8 mouse cellular contexts compared by ENCODE assay signal in genomic region chr1:71099945-71100515, GRCm38 (mm10). TPM values are rescaled to one million over a fixed set of nuclear protein-coding genes. Genes with fewer than 3 reads are reported as not detected.
DNase-seq lines count a peak whose midpoint lies in the region; ATAC-seq and TF ChIP-seq lines count a peak whose summit lies in the region.

No protein-coding gene starts in this region.

- 0 out of 2 replicates have a peak overlapping the region, but pooled peaks have one; percentile 6 for H3K27ac ChIP-seq in forebrain, embryonic 11.5 days (ENCODE audit: low read depth, low read length)
- no peak overlapping the region for H3K27ac ChIP-seq in forebrain, embryonic 15.5 days (replicated peaks)
- peak overlapping the region; percentile 62 for H3K27ac ChIP-seq in CH12.LX (ENCODE audit: insufficient read depth, low read depth)
- H3K27ac ChIP-seq in heart, embryonic 10.5 days = peak overlapping the region; percentile 72

- no peak for TF ChIP-seq RAD21 in CH12.LX (IDR thresholded peaks at IDR 0.05; ENCODE audit: low read depth, low read length)

- WGBS in forebrain, embryonic 11.5 days = 56% methylated on average over 3 of the region's 3 CpGs
- WGBS in forebrain, embryonic 15.5 days = 32% methylated on average over 3 of the region's 3 CpGs
- 24% methylated on average over 3 of the region's 3 CpGs for WGBS in heart, embryonic 10.5 days

- no peak for TF ChIP-seq EP300 in CH12.LX (IDR thresholded peaks at IDR 0.05; ENCODE audit: low read length)

- peaks cover 44% of the 10 kb centered on the region for H3K79me2 ChIP-seq in CH12.LX (replicated peaks; ENCODE audit: control insufficient read depth, extremely low read depth, insufficient read depth, poor library complexity, severe bottlenecking)

- H3K4me2 ChIP-seq in forebrain, embryonic 11.5 days (ENCODE audit: low read depth, low read length, severe bottlenecking) = no peak overlapping the region
- H3K4me2 ChIP-seq in forebrain, embryonic 15.5 days (replicated peaks) = no peak overlapping the region
- peak overlapping the region; percentile 79 for H3K4me2 ChIP-seq in CH12.LX (ENCODE audit: insufficient read depth, low read depth, poor library complexity, severe bottlenecking)

- in situ Hi-C loops in CH12.LX (cut with MboI; ENCODE audit: low pct_ligation_motif_present, low pct_unique_long_range_greater_than_20kb, low sequenced_read_pairs) = no loop called here

- peaks cover 6% of the 10 kb centered on the region; the same call in 1 of the 2 replicates for H3K4me1 ChIP-seq in forebrain, embryonic 11.5 days (replicated peaks; ENCODE audit: control insufficient read depth, insufficient read depth, low read length)
- peaks cover 13% of the 10 kb centered on the region for H3K4me1 ChIP-seq in forebrain, embryonic 15.5 days
- peaks cover 4 to 26% of the 10 kb centered on the region in 2 experiments for H3K4me1 ChIP-seq in CH12.LX (ENCODE audit: control insufficient read depth in 1 of 2, insufficient read depth in 2 of 2)
- H3K4me1 ChIP-seq in heart, embryonic 10.5 days = peaks cover 14% of the 10 kb centered on the region
- peaks cover 67% of the 10 kb centered on the region for H3K4me1 ChIP-seq in megakaryocyte, embryonic 14.5 days

- dilution Hi-C loops in CH12.LX (cut with MboI; ENCODE audit: extremely low pct_ligation_motif_present, extremely low pct_unique_long_range_greater_than_20kb, low sequenced_read_pairs) = no loop called here

- H3K9me3 ChIP-seq in forebrain, embryonic 11.5 days (ENCODE audit: control insufficient read depth, low read length) = no peaks in the 10 kb centered on the region; the same call in 1 of the 2 replicates
- H3K9me3 ChIP-seq in forebrain, embryonic 15.5 days = no peaks in the 10 kb centered on the region
- no peaks in the 10 kb centered on the region for H3K9me3 ChIP-seq in CH12.LX (replicated peaks; ENCODE audit: low read length)
- no peaks in the 10 kb centered on the region for H3K9me3 ChIP-seq in heart, embryonic 10.5 days
- H3K9me3 ChIP-seq in megakaryocyte, embryonic 14.5 days = peaks cover 2% of the 10 kb centered on the region; the same call in 1 of the 2 replicates

- TF ChIP-seq POLR2A in CH12.LX (IDR thresholded peaks at IDR 0.05; ENCODE audit: low read depth, low read length) = no peak

- no peaks in the 10 kb centered on the region for H3K27me3 ChIP-seq in forebrain, embryonic 11.5 days (ENCODE audit: control insufficient read depth, insufficient read depth, low read length)
- no peaks in the 10 kb centered on the region for H3K27me3 ChIP-seq in forebrain, embryonic 15.5 days
- H3K27me3 ChIP-seq in CH12.LX (replicated peaks) = no peaks in the 10 kb centered on the region
- no peaks in the 10 kb centered on the region for H3K27me3 ChIP-seq in heart, embryonic 10.5 days (ENCODE audit: insufficient read depth, poor library complexity, severe bottlenecking)
- no peaks in the 10 kb centered on the region for H3K27me3 ChIP-seq in megakaryocyte, embryonic 14.5 days (replicated peaks)

- H3K9ac ChIP-seq in forebrain, embryonic 11.5 days (ENCODE audit: low read length) = no peak overlapping the region
- H3K9ac ChIP-seq in forebrain, embryonic 15.5 days (replicated peaks) = no peak overlapping the region
- H3K9ac ChIP-seq in CH12.LX (ENCODE audit: insufficient read depth, low read depth) = peak overlapping the region; percentile 67

- no peaks in the 10 kb centered on the region for H3K36me3 ChIP-seq in forebrain, embryonic 11.5 days (ENCODE audit: control insufficient read depth, insufficient read depth, low read length)
- H3K36me3 ChIP-seq in forebrain, embryonic 15.5 days = no peaks in the 10 kb centered on the region
- peaks cover 0 to 37% of the 10 kb centered on the region in 2 experiments for H3K36me3 ChIP-seq in CH12.LX (replicated peaks in 1 of 2; ENCODE audit: control insufficient read depth in 1 of 2, insufficient read depth in 1 of 2, low read length in 1 of 2)
- no peaks in the 10 kb centered on the region; the same call in 1 of the 2 replicates for H3K36me3 ChIP-seq in heart, embryonic 10.5 days
- peaks cover 7% of the 10 kb centered on the region for H3K36me3 ChIP-seq in megakaryocyte, embryonic 14.5 days (replicated peaks; ENCODE audit: low read length)

- DNase-seq in forebrain, embryonic 11.5 days (ENCODE audit: low spot score) = no peak
- DNase-seq in CH12.LX (ENCODE audit: extremely low read depth) = no peak
- DNase-seq in heart, embryonic 10.5 days (ENCODE audit: low spot score) = peak; percentile 75
- DNase-seq in adrenal gland, postnatal 14 days = no peak
- no peak for DNase-seq in adrenal gland, adult 18-20 months (ENCODE audit: low spot score in 2 of 2)

- no peak for ATAC-seq in forebrain, embryonic 11.5 days (replicated peaks; ENCODE audit: low FRiP score)
- no peak for ATAC-seq in forebrain, embryonic 15.5 days (replicated peaks)
- ATAC-seq in activated CD4-positive, CD25-positive, alpha-beta regulatory T cell, adult 4 months = no peak

- no peak for TF ChIP-seq CTCF in CH12.LX (conservative IDR thresholded peaks at IDR 0.05 in 1 of 2, IDR thresholded peaks at IDR 0.05 in 1 of 2; ENCODE audit: low read depth in 2 of 2, low read length in 2 of 2)

- no peak overlapping the region for H3K4me3 ChIP-seq in forebrain, embryonic 11.5 days (ENCODE audit: low read depth, low read length)
- H3K4me3 ChIP-seq in forebrain, embryonic 15.5 days = no peak overlapping the region
- H3K4me3 ChIP-seq in CH12.LX (replicated peaks in 1 of 3; ENCODE audit: low read depth in 2 of 3, low read length in 2 of 3, poor library complexity in 1 of 3) = peak overlapping the region; percentile 43 to 91 (median 90)
- H3K4me3 ChIP-seq in heart, embryonic 10.5 days = 0 out of 2 replicates have a peak overlapping the region, but pooled peaks have one; percentile 18
- H3K4me3 ChIP-seq in megakaryocyte, embryonic 14.5 days (replicated peaks) = peak overlapping the region; percentile 82

TF ChIP-seq in CH12.LX, 34 proteins besides CTCF, POLR2A, EP300 and RAD21:
- TF ChIP-seq HCFC1 (IDR thresholded peaks at IDR 0.05; ENCODE audit: low read depth, low read length) (no peak), TCF12 (IDR thresholded peaks at IDR 0.05; ENCODE audit: low read depth, low read length) (no peak), IRF4 (IDR thresholded peaks at IDR 0.05; ENCODE audit: low read depth, low read length) (no peak), ELF1 (IDR thresholded peaks at IDR 0.05; ENCODE audit: low read depth, low read length) (no peak), MEF2A (IDR thresholded peaks at IDR 0.05; ENCODE audit: borderline replicate concordance, low read depth, low read length) (no peak), CHD1 (IDR thresholded peaks at IDR 0.05; ENCODE audit: low read depth, low read length) (no peak), RCOR1 (conservative IDR thresholded peaks at IDR 0.05; ENCODE audit: low read depth, low read length) (no peak)

RNA-seq across cellular contexts. Expression of gene Bard1, which starts 2.9 kb away (rescaled TPM):
- 3.4 and 3.6 TPM in 2 replicates for polyA plus RNA-seq in forebrain, embryonic 11.5 days (2014; fragmentation: Nextera tagmentation; extraction: Ambion mirVana)
- 1.1 and 1.3 TPM in 2 replicates for polyA plus RNA-seq in forebrain, embryonic 15.5 days (2015; fragmentation: Nextera tagmentation; extraction: Ambion mirVana)
- total RNA-seq in CH12.LX (2012; rRNA removed) (9.5 and 9.9 TPM in 2 replicates), CH12.LX (2014; rRNA removed) (7.7 and 8.8 TPM in 2 replicates)
- 6.4 and 7.1 TPM in 2 replicates for polyA plus RNA-seq in CH12.LX (2012; ENCODE audit: insufficient read length, low read depth)
- 1.8 and 2.0 TPM in 2 replicates for polyA plus RNA-seq in heart, embryonic 10.5 days (2016; fragmentation: Nextera tagmentation; extraction: Ambion mirVana)
- polyA plus RNA-seq in megakaryocyte, embryonic 14.5 days (2012; ENCODE audit: insufficient read depth, low replicate concordance) = 0.20 and 0.57 TPM in 2 replicates
- total RNA-seq in adrenal gland, postnatal 14 days (2021) = 3.4 and 4.3 TPM in 2 replicates
- under 1 TPM; 0.45 to 0.56 TPM for total RNA-seq in adrenal gland, adult 18-20 months (2021)
- 1 to 10 TPM; 1.3 to 1.7 TPM for polyA plus RNA-seq in activated CD4-positive, CD25-positive, alpha-beta regulatory T cell, adult 4 months (2017; shearing (Covaris generic))

Comparison
In these comparisons a context has a peak if more than half of its experiments do, and no peak if none do; other contexts are left out.
1. H3K4me3 ChIP-seq: peak in CH12.LX (3 of 3), heart, embryonic 10.5 days (single experiment) and megakaryocyte, embryonic 14.5 days (single experiment); none in forebrain, embryonic 11.5 days (single experiment) and forebrain, embryonic 15.5 days (single experiment).